Mouse (Mus musculus) c-Kit-negative CD71-positive TER-119-positive erythroid progenitor cells, embryonic 14.5 days (primary cell): ENCODE measurements around the gene Bri3.

Experiments
- DNase-seq: peaks from one replicate; pipeline ENCODE4 v3.0.0-alpha.2; 2013; ENCODE audit warnings: low read depth, low spot score

Bri3 gene

GRCm38 (mm10) chr5:144243901-144244487 is at the start of gene Bri3:
Bri3 (plus strand) TSS chr5:144244437.
- DNase-seq: no peak

GRCm38 (mm10) chr5:144195567-144195966 is 48.7 kb upstream of the Bri3 start:
- DNase-seq: no peak

- DNase-seq: no peak
These were observed 43.6 kb upstream of the Bri3 start for GRCm38 (mm10) chr5:144200616-144201015.

GRCm38 (mm10) chr5:144202430-144202829 is 41.8 kb upstream of the Bri3 start:
- DNase-seq: no peak

GRCm38 (mm10) chr5:144203398-144203959 is 40.8 kb upstream of the Bri3 start:
- no peak for DNase-seq

GRCm38 (mm10) chr5:144204303-144204702 is 39.9 kb upstream of the Bri3 start:
- DNase-seq: no peak

GRCm38 (mm10) chr5:144204911-144205310 is 39.3 kb upstream of the Bri3 start:
- DNase-seq: no peak

GRCm38 (mm10) chr5:144206069-144206468 is 38.2 kb upstream of the Bri3 start:
- no peak for DNase-seq

GRCm38 (mm10) chr5:144207478-144207877 is 36.8 kb upstream of the Bri3 start:
- no peak for DNase-seq

- no peak for DNase-seq
These were observed 29.8 kb upstream of the Bri3 start for GRCm38 (mm10) chr5:144214453-144214852.

GRCm38 (mm10) chr5:144215992-144216391 is 28.2 kb upstream of the Bri3 start:
- no peak for DNase-seq

GRCm38 (mm10) chr5:144218061-144218460 is 26.2 kb upstream of the Bri3 start:
- no peak for DNase-seq

- no peak for DNase-seq
These were observed 24.9 kb upstream of the Bri3 start for GRCm38 (mm10) chr5:144219306-144219705.

- no peak for DNase-seq
These were observed 24.3 kb upstream of the Bri3 start for GRCm38 (mm10) chr5:144219936-144220335.

GRCm38 (mm10) chr5:144221305-144221704 is 22.9 kb upstream of the Bri3 start:
- DNase-seq: no peak

GRCm38 (mm10) chr5:144222811-144223502 is 21.3 kb upstream of the Bri3 start:
- DNase-seq: no peak

GRCm38 (mm10) chr5:144223503-144223862 is 20.8 kb upstream of the Bri3 start, which contains the start of gene Tecpr1:
Tecpr1 (minus strand) TSS chr5:144223615.
- peak; percentile 76 for DNase-seq

- DNase-seq: no peak
These were observed 20.1 kb upstream of the Bri3 start for GRCm38 (mm10) chr5:144223899-144224816.

- no peak for DNase-seq
These were observed 18.0 kb upstream of the Bri3 start for GRCm38 (mm10) chr5:144226220-144226619.

- no peak for DNase-seq
These were observed 14.0 kb upstream of the Bri3 start for GRCm38 (mm10) chr5:144230216-144230615.

- no peak for DNase-seq
These were observed 12.8 kb upstream of the Bri3 start for GRCm38 (mm10) chr5:144231410-144231809.

GRCm38 (mm10) chr5:144232531-144232930 is 11.7 kb upstream of the Bri3 start:
- no peak for DNase-seq
